Mouse (Mus musculus) erythroblast, embryonic 14.5 days (primary cell): ENCODE data around the gene Mgst2.

Source experiments
- GATA1 ChIP-seq: IDR thresholded peaks from 2 replicates; pipeline ENCODE4 v1.6.1; 2012; ENCODE audit warnings: low read length, inconsistent platforms, mixed read lengths
- TAL1 ChIP-seq: IDR thresholded peaks from 3 replicates; pipeline ENCODE4 v1.6.1; 2012; ENCODE audit warnings: low read length, inconsistent platforms, mixed read lengths

GRCm38 (mm10) chr3:51635960-51636359, 24.2 kb upstream of the Mgst2 start:
- TF ChIP-seq GATA1 (no peak), TAL1 (no peak)
